Mouse (Mus musculus) thymus, adult 2 months (tissue): ENCODE data around the gene Ppara.

Source experiments
- CTCF ChIP-seq: fragments of 200-500 bp; IDR thresholded peaks from 2 replicates; pipeline ENCODE4 v1.5.1; 2012; ENCODE audit warnings: mild to moderate bottlenecking, control low read depth, low read length, moderate library complexity, borderline replicate concordance; ENCODE audit not compliant: control insufficient read depth, poor library complexity, insufficient read depth; ENCODE audit errors: extremely low read depth
- POLR2A ChIP-seq: fragments of 200-500 bp; IDR thresholded peaks from 2 replicates; pipeline ENCODE4 v1.6.1; 2012; ENCODE audit warnings: mild to moderate bottlenecking, low read length, control low read depth, moderate library complexity; ENCODE audit not compliant: control insufficient read depth, poor library complexity, insufficient read depth; ENCODE audit errors: extremely low read depth

- TF ChIP-seq CTCF (no peak), POLR2A (no peak)
Observed at GRCm38 (mm10) chr15:85703858-85704257, 30.9 kb upstream of the Ppara start.
